Mouse (Mus musculus) olfactory bulb, adult 2 months (tissue): Measurements from ENCODE around the gene Hddc3.

Experiments
- CTCF ChIP-seq: fragments of 200-500 bp; IDR thresholded peaks from 2 replicates; pipeline ENCODE4 v1.5.1; 2012; ENCODE audit warnings: low read depth, mild to moderate bottlenecking, low read length, moderate library complexity; ENCODE audit not compliant: insufficient read depth
- POLR2A ChIP-seq: fragments of 200-500 bp; IDR thresholded peaks from 2 replicates; pipeline ENCODE4 v1.6.1; 2012; ENCODE audit warnings: mild to moderate bottlenecking, low read depth, low read length, moderate library complexity; ENCODE audit not compliant: insufficient read depth

- TF ChIP-seq POLR2A, result no peak
- TF ChIP-seq CTCF, result no peak
These were observed 16.8 kb upstream of the Hddc3 start for GRCm38 (mm10) chr7:80326076-80326475.
